Mouse (Mus musculus) testis, adult 2 months (tissue): ENCODE measurements around the gene Gm10719. TPM values are rescaled to one million over a fixed set of nuclear protein-coding genes. Genes with fewer than 3 reads are reported as not detected.
"Not testable (repeated sequence)": the region's sequence is repeated elsewhere in the genome, so short reads cannot be mapped to it uniquely, and the experiment has no call there.

Experiments used
- H3K27ac ChIP-seq: fragments of 200-500 bp; 2 replicates; pipeline ENCODE4 v1.5.1; 2012; ENCODE audit warnings: low read depth, low read length; ENCODE audit not compliant: control insufficient read depth, insufficient read depth
- H3K27me3 ChIP-seq: fragments of 200-500 bp; 2 replicates; pipeline ENCODE4 v1.6.1; 2012; ENCODE audit warnings: mild to moderate bottlenecking, low read length, moderate library complexity; ENCODE audit not compliant: control insufficient read depth, insufficient read depth
- H3K36me3 ChIP-seq: fragments of 200-500 bp; 2 replicates; pipeline ENCODE4 v1.6.1; 2012; ENCODE audit warnings: mild to moderate bottlenecking, low read length; ENCODE audit not compliant: control insufficient read depth, insufficient read depth
- H3K4me1 ChIP-seq: fragments of 200-500 bp; 2 replicates; pipeline ENCODE4 v1.6.1; 2012; ENCODE audit warnings: low read length; ENCODE audit not compliant: control insufficient read depth, insufficient read depth
- H3K4me3 ChIP-seq: fragments of 200-500 bp; 2 replicates; pipeline ENCODE4 v1.5.1; 2012; ENCODE audit warnings: low read depth, mild to moderate bottlenecking, low read length, moderate library complexity, mixed read lengths; ENCODE audit not compliant: control insufficient read depth
- polyA plus RNA-seq: library from polyadenylated mRNA; depleted of rRNA; stranded (reverse); fragments of >200 nt; gene quantifications from 2 replicates; pipeline ENCODE4 v1.2.3, GENCODE M21; 2012

Gm10719 gene
- polyA plus RNA-seq, 1 experiment, result not detected

DNA sequence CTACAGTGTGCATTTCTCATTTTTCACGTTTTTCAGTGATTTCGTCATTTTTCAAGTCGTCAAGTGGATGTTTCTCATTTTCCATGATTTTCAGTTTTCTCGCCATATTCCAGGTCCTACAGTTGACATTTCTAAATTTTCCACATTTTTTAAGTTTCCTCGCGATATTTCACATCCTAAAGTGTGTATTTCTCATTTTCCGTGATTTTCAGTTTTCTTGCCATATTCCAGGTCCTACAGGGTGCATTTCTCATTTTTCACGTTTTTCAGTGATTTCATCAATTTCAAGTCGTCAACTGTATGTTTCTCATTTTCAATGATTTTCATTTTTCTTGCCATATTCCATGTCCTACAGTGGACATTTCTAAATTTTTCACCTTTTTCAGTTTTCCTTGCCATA lies 1.9 kb upstream of the Gm10719 start, which contains the start of gene Gm10720:
Gm10720 (plus strand) TSS at position 301 of the 400 bp plus-strand sequence.
- H3K27me3 ChIP-seq, H3K27ac ChIP-seq, H3K36me3 ChIP-seq, H3K4me1 ChIP-seq, H3K4me3 ChIP-seq: not testable (repeated sequence)

GRCm38 (mm10) chr9:3015896-3016295 lies 1.3 kb upstream of the Gm10719 start:
- H3K4me1 ChIP-seq, H3K27me3 ChIP-seq, H3K4me3 ChIP-seq, H3K27ac ChIP-seq, H3K36me3 ChIP-seq: not testable (repeated sequence)

DNA sequence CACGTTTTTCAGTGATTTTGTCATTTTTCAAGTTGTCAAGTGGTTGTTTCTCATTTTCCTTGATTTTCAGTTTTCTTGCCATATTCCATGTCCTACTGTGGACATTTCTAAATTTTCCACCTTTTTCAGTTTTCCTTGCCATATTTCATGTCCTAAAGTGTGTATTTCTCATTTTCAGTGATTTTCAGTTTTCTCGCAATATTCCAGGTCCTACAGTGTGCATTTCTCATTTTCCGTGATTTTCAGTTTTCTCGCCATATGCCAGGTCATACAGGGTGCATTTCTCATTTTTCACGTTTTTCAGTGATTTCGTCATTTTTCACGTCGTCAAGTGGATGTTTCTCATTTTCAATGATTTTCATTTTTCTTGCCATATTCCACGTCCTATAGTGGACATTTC lies 1.7 kb downstream of the Gm10719 start:
- not testable (repeated sequence) for H3K27me3 ChIP-seq, H3K27ac ChIP-seq, H3K4me3 ChIP-seq, H3K4me1 ChIP-seq, H3K36me3 ChIP-seq

DNA sequence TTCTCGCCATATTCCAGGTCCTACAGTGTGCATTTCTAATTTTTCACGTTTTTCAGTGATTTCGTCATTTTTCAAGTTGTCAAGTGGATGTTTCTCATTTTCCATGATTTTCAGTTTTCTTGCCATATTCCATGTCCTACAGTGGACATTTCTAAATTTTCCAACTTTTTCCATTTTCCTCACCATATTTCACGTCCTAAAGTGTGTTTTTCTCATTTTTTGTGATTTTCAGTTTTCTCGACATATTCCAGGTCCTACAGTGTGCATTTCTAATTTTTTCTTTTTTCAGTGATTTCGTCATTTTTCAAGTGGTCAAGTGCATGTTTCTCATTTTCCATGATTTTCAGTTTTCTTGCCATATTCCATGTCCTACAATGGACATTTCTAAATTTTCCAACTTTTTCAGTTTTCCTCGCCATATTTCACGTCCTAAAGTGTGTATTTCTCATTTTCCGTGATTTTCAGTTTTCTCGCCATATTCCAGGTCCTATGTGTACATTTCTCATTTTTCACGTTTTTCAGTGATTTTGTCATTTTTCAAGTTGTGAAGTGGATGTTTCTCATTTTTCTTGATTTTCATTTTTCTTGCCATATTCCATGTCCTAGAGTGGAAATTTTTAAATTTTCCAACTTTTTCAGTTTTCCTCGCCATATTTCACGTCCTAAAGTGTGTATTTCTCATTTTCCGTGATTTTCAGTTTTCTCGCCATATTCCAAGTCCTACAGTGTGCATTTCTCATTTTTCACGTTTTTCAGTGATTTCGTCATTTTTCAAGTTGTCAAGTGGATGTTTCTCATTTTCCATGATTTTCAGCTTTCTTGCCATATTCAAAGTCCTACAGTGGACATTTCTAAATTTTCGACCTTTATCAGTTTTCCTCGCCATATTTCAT lies 2.9 kb downstream of the Gm10719 start:
- not testable (repeated sequence) for H3K4me1 ChIP-seq, H3K27me3 ChIP-seq, H3K36me3 ChIP-seq, H3K27ac ChIP-seq, H3K4me3 ChIP-seq

DNA sequence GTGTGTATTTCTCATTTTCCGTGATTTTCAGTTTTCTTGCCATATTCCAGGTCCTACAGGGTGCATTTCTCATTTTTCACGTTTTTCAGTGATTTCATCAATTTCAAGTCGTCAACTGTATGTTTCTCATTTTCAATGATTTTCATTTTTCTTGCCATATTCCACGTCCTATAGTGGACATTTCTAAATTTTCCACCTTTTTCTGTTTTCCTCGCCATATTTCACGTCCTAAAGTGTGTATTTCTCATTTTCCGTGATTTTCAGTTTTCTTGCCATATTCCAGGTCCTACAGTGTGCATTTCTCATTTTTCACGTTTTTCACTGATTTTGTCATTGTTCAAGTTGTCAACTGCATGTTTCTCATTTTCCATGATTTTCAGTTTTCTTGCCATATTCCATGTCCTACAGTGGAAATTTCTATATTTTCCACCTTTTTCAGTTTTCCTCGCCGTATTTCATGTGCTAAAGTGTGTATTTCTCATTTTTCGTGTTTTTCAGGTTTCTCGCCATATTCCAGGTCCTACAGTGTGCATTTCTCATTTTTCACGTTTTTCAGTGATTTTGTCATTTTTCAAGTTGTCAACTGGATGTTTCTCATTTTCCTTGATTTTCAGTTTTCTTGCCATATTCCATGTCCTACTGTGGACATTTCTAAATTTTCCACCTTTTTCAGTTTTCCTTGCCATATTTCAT lies 5.3 kb downstream of the Gm10719 start:
- not testable (repeated sequence) for H3K4me1 ChIP-seq, H3K27ac ChIP-seq, H3K4me3 ChIP-seq, H3K27me3 ChIP-seq, H3K36me3 ChIP-seq

DNA sequence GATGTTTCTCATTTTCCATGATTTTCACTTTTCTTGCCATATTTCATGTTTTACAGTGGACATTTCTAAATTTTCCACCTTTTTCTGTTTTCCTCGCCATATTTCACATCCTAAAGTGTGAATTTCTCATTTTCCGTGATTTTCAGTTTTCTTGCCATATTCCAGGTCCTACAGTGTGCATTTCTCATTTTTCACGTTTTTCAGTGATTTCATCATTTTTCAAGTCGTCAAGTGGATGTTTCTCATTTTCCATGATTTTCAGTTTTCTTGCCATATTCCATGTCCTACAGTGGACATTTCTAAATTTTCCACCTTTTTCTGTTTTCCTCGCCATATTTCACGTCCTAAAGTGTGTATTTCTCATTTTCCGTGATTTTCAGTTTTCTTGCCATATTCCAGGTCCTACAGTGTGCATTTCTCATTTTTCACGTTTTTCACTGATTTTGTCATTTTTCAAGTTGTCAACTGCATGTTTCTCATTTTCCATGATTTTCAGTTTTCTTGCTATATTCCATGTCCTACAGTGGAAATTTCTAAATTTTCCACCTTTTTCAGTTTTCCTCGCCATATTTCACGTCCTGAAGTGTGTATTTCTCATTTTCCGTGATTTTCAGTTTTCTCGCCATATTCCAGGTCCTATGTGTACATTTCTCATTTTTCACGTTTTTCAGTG lies 6.2 kb downstream of the Gm10719 start, which contains the start of gene Gm10718:
Gm10718 (plus strand) TSS at position 236 of the 673 bp plus-strand sequence.
- not testable (repeated sequence) for H3K4me3 ChIP-seq, H3K4me1 ChIP-seq, H3K36me3 ChIP-seq, H3K27ac ChIP-seq, H3K27me3 ChIP-seq

GRCm38 (mm10) chr9:3023985-3024648 lies 6.9 kb downstream of the Gm10719 start:
- not testable (repeated sequence) for H3K27ac ChIP-seq, H3K4me3 ChIP-seq, H3K27me3 ChIP-seq, H3K4me1 ChIP-seq, H3K36me3 ChIP-seq

DNA sequence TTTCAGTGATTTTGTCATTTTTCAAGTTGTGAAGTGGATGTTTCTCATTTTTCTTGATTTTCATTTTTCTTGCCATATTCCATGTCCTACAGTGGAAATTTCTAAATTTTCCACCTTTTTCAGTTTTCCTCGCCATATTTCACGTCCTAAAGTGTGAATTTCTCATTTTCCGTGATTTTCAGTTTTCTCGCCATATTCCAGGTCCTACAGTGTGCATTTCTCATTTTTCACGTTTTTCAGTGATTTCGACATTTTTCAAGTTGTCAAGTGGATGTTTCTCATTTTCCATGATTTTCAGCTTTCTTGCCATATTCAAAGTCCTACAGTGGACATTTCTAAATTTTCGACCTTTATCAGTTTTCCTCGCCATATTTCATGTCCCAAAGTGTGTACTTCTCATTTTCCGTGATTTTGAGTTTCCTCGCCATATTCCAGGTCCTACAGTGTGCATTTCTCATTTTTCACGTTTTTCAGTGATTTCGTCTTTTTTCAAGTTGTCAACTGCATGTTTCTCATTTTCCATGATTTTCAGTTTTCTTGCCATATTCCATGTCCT lies 7.8 kb downstream of the Gm10719 start, which contains the start of gene Gm10717:
Gm10717 (plus strand) TSS at position 506 of the 556 bp plus-strand sequence.
- H3K27me3 ChIP-seq, H3K27ac ChIP-seq, H3K36me3 ChIP-seq, H3K4me1 ChIP-seq, H3K4me3 ChIP-seq: not testable (repeated sequence)

DNA sequence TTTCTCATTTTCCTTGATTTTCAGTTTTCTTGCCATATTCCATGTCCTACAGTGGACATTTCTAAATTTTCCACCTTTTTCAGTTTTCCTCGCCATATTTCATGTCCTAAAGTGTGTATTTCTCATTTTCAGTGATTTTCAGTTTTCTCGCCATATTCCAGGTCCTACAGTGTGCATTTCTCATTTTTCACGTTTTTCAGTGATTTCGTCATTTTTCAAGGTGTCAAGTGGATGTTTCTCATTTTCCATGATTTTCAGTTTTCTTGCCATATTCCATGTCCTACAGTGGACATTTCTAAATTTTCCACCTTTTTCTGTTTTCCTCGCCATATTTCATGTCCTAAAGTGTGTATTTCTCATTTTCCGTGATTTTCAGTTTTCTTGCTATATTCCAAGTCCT lies 8.4 kb downstream of the Gm10719 start:
- H3K4me1 ChIP-seq, H3K27ac ChIP-seq, H3K4me3 ChIP-seq, H3K27me3 ChIP-seq, H3K36me3 ChIP-seq: not testable (repeated sequence)

DNA sequence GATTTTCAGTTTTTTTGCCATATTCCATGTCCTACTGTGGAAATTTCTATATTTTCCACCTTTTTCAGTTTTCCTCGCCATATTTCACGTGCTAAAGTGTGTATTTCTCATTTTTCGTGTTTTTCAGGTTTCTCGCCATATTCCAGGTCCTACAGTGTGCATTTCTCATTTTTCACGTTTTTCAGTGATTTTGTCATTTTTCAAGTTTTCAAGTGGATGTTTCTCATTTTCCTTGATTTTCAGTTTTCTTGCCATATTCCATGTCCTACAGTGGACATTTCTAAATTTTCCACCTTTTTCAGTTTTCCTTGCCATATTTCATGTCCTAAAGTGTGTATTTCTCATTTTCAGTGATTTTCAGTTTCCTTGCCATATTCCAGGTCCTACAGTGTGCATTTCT lies 8.9 kb downstream of the Gm10719 start:
- H3K4me3 ChIP-seq, H3K36me3 ChIP-seq, H3K27me3 ChIP-seq, H3K4me1 ChIP-seq, H3K27ac ChIP-seq: not testable (repeated sequence)

DNA sequence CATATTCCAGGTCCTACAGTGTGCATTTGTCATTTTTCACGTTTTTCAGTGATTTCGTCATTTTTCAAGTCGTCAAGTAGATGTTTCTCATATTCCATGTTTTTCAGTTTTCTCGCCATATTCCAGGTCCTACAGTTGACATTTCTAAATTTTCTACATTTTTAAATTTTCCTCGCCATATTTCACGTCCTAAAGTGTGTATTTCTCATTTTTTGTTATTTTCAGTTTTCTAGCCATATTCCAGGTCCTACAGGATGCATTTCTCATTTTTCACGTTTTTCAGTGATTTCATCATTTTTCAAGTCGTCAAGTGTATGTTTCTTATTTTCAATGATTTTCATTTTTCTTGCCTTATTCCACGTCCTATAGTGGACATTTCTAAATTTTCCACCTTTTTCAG lies 9.5 kb downstream of the Gm10719 start:
- H3K36me3 ChIP-seq, H3K27me3 ChIP-seq, H3K4me1 ChIP-seq, H3K4me3 ChIP-seq, H3K27ac ChIP-seq: not testable (repeated sequence)
